Mouse (Mus musculus) megakaryocyte, adult 5-6 weeks (primary cell): ENCODE data around the gene Cib4. TPM values are rescaled to one million over a fixed set of nuclear protein-coding genes. Genes with fewer than 3 reads are reported as not detected.

Source experiments
- ATAC-seq: 2 replicates; pipeline ENCODE4 v1.8.0; 2016; ENCODE audit warnings: mild to moderate bottlenecking, inconsistent platforms; ENCODE audit not compliant: poor library complexity, severe bottlenecking
- total RNA-seq, 2 experiments: library from RNA; stranded (forward) in 1 of 2; stranded (reverse) in 1 of 2; fragments of 153-499, 151-499 nt in 1 of 2; fragments of 221-1000, 200-1000 nt in 1 of 2; gene quantifications; 2 replicates each; pipeline versions ENCODE4 v1.2.3 to v1.2.4; 2015 to 2017

The Cib4 gene
- total RNA-seq, 2 experiments from 2014 or later = not detected

DNA sequence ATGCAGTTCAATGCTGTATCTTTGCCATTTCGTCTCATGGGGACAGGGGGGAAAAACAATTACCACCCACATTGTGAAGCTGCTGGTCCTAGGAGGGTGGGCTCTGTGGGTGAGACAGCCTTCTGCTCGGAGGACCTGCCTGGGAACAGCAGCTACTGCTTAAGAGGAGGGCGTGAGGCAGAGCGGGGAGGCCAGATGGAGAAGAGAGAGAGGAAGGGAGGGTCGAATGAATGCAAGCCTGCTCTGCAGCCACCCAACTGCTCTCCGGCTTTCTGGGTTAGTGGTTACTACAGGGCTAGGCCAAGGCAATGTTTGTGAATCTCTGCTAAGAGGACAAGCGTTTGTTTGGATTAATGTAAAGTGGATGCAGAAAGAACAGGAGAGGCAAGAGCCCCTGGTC is 26.1 kb downstream of the Cib4 start:
- no peak for ATAC-seq

DNA sequence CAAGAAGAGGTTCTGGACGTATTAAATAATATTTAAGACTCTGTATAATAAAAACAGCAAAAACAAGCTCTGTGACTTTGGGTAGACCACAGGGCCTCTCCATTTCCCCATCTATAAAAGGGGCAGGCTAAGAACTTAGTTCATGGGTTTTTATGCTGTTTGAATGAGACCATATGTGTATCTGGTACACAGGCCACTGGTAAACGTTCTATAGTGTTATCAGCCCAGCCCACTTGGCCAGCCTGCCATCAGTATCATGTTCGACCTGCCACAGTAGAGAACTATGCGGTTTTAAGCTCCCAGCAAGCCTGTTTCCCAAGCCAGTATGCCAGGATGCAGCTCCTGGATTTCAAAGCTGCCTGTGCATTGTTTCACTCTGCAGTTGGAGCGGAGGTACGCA is 27.1 kb downstream of the Cib4 start:
- ATAC-seq = no peak

DNA sequence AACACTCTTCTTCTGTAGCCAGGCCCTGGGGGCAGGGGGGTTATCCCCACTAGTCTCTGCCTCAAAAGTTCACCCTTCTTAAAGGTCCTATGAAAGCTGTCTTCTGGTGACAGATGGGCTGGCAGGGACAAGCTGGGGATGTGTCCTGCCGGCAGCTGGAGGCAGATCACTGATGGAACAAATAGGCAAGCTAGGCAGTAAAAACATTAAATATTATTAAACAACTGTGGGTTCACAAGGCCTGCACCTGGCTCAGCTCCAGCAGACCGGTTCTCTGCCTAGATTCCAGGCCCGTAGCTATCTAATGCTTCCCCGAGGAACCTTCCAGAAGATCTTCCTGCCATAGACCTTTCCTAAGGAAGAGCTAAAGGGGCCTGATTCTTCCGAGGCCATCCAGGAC is 27.5 kb downstream of the Cib4 start:
- ATAC-seq = no peak

DNA sequence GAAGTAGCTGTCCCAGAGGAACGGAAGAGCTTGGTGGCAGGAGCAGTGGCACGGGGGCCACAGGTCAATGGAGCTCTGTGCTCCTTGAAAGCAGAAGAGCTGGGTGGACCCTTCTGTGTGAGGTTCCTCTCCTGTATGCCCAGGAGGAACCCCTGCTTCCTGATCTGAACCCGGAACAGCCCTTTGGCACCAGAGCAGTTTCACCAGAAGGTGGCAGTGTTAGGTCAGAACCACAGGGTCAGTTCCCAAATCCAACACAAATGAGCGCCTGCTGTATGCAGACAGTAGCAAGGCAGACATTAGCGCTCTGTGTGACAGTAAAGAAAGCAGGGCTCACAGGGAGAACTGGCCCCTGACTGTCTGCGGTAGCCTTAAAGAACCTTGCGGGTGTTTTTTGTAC is 29.3 kb downstream of the Cib4 start:
- ATAC-seq = peak; percentile 95

DNA sequence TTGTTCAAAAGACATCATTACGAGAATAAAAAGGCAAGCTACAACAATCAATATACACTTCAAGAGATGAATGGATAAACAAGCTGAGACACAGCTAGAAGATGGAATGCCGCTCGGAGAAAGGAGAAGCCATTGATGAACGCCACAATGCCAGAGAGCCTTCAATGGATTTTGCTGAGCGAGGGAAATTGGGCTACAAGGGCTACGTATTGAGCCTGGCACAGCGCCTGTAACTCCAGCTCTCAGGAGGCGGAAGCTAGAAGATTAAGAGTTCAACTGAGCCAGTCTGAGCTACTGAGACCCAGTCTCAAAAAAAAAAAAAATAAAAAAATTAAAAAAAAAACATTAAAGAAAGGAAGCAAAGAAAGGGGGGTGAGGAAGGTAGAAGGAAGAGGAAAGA is 32.5 kb downstream of the Cib4 start:
- no peak for ATAC-seq

DNA sequence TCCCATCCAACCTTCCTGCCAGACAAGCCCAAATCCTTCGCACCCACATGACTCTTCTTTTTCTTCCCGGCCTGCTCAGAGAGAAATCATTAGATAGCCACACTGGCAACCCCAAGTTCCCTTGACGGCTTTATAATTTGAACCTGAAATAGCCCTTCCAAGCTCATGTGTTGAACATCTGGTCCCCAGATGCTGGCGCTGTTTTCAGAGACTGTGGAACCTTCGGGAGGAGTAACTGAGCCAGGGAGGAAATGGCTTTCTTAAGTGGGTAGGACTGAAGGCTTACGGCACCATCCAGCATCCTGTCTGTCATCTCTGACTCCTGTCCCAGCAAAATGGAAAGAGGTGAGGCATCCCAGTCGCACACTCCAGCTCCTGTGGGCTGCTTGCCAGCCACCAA is 48.3 kb downstream of the Cib4 start:
- no peak for ATAC-seq

DNA sequence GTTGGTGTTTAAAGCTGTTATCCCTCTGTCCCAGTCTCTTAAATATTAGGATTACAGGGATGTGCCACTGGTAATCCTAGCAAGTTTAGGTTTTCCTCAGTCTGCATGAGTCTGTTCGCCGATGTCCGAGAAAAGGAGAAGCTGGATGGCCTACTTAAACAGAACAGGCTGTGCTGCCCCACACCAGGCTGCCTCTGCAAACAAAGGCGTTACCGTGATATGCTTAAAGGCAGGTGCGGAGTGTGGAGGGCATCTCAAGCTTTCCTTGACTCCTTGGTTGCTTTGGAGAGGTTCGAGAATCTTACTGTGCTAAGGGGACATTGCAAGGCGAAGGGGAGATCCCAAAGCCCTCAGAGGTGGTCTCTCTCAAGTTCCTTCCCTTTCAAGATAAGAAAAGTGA is 48.8 kb downstream of the Cib4 start:
- ATAC-seq = no peak

DNA sequence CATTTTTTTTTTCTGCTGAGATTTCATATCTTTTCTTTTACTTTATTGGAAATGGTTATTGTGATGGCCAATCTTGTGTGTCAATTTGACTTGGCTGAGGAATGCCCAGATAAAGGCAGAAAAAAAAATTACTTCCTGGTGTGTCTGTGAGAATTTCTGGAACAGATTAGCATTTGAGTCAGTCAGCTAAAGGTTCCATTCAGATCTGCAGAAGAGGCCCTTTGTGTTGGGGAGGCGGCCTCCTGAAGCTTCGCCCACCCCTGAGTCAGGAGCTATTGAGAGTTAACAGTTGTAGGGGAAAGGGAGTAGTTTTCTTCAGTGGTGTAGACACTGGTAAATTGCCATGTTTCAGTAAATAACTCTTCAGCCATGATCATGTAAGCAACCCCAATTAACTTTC is 50.3 kb downstream of the Cib4 start:
- ATAC-seq = no peak

DNA sequence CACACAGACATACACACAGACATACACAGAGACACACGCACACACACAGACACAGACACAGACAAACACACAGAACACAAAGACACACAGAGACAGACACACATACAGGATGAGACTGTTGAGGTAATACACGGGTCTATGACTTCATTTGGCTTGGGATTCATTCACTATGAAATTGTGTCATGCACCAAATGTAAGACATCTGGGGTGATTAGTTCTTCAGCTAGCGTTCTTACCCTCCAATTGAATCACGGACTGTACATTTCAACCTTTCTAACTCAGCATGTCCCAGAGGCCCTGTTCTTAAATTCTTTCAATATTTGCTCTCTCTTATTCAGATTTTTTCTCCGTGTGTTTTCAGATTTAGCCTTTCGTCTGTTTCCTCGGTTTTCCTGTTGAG is 51.0 kb downstream of the Cib4 start:
- ATAC-seq = no peak

DNA sequence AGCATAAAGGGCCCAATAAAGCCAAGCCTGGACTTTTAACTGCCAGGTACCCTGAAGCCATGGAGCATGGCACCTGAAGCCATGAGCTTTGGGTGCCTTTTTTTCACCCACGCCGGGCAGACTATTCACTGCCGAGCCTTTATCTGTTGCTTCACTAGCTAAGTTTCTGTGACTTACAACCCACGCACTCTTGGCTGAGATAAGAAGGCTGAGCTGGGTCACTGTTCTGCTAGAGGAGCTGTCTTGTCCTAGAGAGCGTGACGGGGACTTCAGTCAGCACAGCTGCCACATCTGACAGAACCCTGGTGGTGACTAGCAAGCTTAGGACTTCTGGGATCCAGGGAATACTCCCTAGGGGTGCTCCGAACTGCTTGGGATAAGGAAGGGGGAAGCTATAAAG is 51.9 kb downstream of the Cib4 start:
- ATAC-seq = no peak

DNA sequence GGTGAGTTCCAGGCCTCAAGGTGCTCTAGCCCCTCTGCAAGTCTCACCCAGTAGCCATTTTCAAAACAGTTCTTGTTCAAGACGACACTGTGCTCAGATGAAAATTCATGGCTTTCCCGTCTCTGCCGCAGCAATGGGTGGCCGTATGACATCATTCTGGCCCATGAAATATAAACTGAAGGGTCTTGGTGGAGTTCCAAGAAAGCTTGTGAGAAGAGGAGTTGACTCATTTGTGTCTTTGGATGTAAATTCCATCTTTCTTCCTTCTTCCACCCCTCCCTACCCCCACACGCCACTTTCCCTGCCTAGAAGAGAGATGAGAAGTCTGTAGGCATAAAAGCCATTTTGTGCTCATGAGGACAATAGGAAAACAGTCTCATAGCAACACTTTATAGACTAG is 54.8 kb downstream of the Cib4 start:
- no peak for ATAC-seq

DNA sequence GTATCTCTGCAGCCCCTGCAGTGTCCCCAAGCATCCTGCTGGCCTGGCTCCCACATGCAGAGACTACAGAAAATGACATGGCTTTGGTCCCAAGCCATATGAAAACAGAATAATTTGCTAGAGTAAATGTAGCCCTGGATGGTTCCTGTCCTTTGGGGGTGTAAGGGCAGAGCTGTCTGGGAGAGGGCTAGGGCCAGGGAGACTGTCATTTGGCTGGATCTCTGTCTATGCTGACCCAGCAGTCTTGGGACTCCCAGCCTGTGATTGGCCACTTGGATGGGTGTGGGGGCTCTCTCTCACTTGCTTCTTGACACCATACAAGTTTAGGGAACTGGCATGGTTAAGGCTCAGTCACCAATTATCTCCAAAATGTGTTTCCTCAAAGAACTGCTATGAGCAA is 55.4 kb downstream of the Cib4 start:
- ATAC-seq = no peak

DNA sequence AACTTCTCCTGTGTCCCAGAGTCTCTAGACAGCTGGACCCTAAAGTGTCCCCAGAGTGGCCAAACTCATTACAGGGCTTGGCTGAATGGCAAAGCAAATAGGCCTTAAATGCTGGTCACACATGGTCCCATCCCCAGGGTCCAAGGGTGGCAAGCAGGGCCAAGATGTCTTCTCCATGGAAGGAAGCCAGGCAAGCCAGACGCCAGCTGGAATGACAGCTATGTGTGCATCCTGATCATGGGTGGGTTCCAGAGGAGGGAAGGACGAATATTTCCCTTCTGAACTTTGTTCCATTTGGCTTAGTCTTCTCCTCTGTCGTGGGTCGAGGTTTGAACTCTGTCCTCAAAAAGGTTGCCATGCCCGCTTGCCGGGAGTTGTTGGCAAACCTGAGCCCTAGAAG is 60.5 kb downstream of the Cib4 start:
- no peak for ATAC-seq

DNA sequence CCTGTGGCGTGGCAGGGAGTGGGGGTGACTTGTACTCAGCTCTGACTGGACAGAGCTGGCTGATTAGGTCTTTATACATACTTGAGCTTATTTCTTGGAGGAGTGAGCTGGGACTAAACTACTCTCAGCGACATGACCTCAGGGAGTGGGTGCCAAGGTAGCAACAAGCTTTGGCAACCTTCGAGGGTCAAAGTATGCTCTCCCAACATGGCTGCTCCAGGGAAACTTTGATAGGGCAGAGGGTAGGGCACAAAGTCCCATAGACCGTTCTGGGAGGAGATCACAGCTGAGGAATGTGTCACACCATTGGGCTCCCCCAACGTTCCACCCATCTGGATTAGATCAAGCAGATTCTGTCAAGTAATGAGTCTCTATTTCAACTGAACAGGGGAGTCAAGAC is 61.0 kb downstream of the Cib4 start:
- no peak for ATAC-seq

DNA sequence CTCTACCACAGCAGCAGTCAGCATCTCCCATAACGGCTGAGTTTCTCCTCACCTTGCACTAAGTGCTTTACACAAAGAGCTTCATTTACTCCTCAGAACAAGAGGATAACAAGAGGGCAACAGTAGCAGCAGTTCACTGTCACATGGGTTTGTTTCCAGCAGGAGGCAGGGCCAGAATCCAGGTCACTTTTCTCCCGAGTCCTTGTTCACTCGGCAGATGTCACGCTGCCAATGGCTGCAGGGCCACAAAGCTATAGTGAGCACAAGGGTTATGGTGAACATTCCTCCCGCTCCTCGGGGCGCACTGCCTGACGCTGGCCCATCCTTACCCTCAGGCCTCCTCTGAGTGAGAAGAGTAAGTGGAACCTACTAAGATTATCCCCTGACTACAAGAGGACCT is 62.1 kb downstream of the Cib4 start:
- no peak for ATAC-seq

DNA sequence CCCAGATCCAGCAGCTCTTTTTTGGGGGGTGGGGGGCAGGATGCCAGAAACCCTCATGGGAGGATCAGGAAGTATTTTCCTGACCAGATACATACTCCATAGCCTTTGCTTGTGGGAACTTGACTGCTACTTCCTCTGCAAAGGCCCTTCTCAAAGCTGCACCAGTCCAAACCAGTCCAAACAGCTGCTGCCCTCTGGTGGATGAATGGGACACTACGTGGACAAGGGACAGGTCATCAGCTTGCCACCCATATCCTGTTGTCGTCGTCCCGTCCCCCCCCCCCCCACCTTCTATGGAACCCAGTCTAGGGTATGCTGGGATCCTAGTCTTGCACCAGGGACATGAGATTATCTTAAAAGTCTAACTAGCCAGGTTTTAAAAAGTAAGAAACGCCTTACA is 63.3 kb downstream of the Cib4 start:
- peak; percentile 74 for ATAC-seq

DNA sequence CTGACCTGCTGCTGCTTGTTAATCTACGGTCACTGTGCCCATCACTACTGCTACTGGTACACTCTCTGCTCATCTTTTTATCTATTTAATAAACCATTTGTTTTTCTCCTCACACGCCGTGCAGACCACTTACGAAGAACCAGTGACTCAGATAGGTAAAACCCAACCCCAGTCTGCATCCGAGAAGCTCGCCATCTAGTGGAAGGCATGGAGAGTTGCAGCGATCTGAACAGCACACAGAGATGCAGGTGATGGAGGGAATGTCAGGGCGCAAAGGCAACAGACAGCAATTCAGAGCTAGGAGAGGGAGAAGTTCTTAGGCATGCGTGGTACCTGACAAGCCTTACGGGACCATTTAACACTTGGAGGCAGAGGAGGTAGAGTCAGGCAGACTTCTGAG is 69.1 kb downstream of the Cib4 start:
- ATAC-seq = 0 out of 2 replicates have a peak, but pooled peaks have one; percentile 47

DNA sequence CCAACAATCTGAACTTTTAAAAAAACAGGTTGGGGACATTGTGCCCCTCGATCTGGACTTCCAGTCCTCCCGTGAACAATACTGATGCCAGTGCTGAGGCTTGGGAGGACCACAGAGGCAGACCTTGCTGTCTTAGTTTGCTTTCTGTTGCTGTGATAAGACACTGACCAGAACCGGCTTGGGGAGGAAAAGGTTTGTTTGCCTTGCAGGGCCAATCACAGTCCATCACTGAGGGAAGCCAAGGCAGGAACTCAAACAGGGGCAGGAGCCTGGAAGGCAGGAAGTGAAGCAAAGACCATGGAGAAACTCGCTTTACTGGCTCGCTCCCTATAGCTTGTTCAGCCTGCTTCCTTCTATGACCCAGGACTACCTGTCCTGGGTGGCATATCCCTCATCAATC is 73.5 kb downstream of the Cib4 start:
- ATAC-seq = no peak

DNA sequence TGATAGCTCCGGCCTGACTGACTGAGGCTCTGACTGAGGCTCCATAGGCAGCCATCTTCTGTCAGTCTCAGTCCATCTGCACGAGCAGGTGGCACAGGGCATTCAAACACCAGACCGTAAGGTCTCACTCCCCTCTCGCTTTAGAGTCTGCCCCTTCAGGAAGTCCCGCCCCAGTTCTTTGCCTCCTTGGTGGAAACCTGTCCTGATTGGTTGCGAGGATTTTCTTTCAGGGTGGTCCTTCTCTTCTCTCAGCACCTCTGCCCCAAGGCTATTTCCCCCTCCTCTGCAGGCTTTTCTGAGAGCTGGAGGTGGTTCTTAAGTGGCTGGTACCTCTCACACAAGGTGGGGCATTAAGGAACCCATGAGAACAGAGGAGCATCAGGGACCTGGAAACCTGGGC is 75.2 kb downstream of the Cib4 start:
- no peak for ATAC-seq

DNA sequence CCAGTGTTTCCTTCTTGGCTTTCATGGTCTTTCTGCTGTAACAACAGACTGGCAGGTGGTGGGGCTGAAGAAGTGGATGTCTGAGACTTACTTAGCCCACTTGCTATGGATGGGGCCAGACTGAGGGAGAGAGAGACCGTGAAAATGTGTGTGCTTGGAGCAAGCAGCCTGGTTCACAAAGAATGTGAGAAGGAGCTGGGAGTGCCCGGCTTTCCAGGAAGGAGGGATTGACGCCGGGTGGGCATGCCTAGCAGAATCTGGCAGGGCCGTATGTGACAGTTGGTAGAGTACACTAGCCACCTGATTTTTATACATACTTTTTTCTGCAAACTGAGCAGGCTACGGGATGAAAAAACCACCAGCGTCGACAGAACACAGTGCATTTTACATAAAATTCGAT is 79.3 kb downstream of the Cib4 start:
- ATAC-seq = no peak

DNA sequence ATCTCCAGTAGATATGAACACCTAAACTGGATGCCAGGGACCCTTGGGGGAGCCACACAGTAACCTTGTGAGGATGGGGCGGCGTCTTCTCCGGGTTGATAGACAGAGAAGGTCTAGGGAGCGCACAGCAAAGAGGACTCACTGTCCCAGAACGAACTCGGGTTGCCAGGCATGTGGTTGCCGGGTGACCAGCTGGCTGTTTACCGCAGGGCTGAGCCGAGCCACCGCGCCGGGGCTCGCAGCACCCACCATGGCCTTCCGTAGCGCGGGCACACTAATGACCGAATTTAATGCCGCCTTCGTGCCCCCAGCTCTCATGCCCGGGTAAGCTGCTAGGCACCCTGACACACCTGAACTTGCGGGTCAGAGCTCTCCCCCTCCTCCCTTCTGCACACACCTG is 79.8 kb downstream of the Cib4 start, which contains the start of gene 1700001C02Rik:
Gene 1700001C02Rik (plus strand): TSS at position 187 of the 400 bp plus-strand sequence.
- no peak for ATAC-seq

DNA sequence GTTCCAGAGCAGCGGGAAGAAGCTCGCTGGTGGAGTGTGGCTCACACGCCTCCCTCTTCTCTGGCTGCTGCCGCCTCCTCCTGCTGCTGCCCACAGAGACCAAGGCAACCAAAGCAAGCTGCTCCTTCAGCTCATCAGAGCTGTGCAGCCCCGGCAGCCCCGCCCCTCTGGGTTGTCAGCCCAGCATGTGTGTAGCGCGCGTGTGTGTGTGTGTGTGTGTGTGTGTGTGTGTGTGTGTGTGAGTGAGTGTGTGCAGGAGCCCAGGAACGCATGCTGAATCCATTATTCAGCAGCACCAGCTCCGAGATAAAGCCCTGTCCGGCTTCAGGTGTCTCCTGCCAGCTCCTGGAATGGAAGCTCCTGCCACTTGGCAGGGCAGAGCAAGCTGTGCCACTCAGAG is 83.8 kb downstream of the Cib4 start, which contains the start of gene Otof:
Gene Otof (minus strand): TSS at position 112 of the 400 bp plus-strand sequence.
- no peak for ATAC-seq

DNA sequence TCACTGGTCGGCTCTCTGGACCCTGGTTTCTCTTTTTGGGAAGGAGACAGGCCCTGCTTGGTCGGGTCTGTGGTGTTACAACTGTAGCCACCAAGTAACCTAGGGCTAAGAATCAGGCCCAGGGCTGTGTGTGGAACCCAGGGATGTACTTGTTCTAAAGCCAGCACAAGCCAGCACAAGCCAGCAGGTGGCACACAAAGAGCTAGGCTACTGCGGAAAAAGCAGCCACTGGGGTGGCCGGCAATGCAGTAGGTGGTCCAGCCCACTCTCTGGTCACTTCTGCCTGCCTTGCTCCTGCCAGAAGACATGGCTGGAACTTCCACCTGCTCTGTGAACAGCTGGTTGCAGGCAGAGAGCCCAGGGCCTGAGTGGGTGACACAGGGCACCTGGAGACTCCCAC is 85.5 kb downstream of the Cib4 start:
- ATAC-seq = no peak

DNA sequence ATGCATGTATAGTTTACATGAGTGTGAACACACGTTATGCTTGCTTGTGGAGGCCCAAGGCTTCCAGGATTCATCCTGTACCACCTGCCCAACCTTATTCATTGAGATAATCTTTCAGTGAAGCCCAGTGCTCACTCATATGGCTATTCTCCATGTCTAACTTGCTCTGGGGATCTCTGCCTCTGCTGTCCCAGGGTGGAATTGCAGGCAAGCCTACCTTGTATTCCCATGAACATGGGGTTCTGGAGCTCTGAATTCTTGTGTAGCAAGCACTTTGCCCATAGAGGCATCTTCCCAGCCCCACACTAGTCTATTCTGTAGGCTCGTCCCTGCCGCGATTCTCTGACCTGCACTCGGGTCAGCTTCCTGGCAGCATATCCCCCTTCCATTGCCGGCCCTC is 89.6 kb downstream of the Cib4 start:
- no peak for ATAC-seq
